Mouse (Mus musculus) brain, adult 2 months (tissue): ENCODE measurements around the gene Mrpl12.

Experiments used
- DNase-seq: peaks from one replicate; pipeline ENCODE4 v3.0.0; 2011; ENCODE audit warnings: low read depth, low spot score

Mrpl12 gene

DNA sequence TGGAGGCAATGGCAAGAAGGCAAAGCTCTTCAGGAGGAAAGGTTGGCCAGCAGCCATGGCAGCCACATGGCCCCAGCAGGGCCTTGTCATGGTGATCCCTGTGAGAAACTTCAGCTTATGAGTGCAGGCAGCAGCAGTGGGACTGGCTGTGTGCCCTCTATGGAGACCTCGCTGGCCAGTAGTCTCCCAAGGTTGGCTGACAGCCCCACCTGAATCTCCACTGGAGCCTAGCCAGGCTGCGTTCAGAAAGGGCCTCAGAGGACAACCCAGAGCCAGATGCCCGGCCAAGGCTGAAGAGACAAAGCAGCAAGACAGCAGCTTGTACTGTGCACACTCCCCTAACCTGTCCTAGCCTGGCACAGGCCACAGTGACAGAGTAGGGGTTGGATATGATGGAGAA lies 54.1 kb downstream of the Mrpl12 start:
- peak; percentile 87 for DNase-seq
